In the genomic region with DNA sequence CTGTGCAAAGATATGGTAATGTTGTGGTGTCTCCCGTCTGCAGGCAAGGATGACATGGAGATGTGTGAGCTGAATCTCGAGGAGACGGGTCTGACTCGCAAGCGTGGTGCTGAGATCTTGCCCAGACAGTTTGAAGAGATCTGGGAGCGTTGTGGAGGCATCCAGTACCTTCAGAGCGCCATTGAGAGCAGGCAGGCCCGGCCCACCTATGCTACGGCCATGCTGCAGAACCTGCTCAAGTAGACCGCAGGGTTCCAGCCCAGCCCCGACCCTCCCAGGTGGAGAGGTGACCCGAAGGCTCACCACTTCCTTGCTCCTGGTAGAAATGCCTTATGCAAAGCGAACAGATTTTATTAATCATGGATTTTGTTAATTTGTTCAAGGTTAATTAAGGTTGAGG, we compare ENCODE assay signal across 23 mouse cellular contexts.
A peak's percentile ranks its signal among the peaks of the same experiment; 100 is the strongest.
DNase-seq lines count a peak whose midpoint lies in the region; ATAC-seq lines count a peak whose summit lies in the region.
"Had no signal": no experiment of that assay in that cellular context is flagged by ENCODE, and none has a peak within 500 bp of the region (broad histone marks: within the 10 kb centered on the region; RNA-seq: fewer than 3 reads in every experiment).

No protein-coding gene starts in this region.

- H3K4me1 ChIP-seq in forebrain, embryonic 15.5 days, result 0 out of 2 replicates have a peak, but pooled peaks cover 4% of the 10 kb centered on the region
- H3K4me1 ChIP-seq in forebrain, embryonic 13.5 days, result no peaks in the 10 kb centered on the region
- H3K4me1 ChIP-seq in hindbrain, embryonic 16.5 days (ENCODE audit: control insufficient read depth, insufficient read depth, low read depth, low read length), result 0 out of 2 replicates have a peak, but pooled peaks cover 2% of the 10 kb centered on the region
- H3K4me1 ChIP-seq in hindbrain, embryonic 14.5 days (replicated peaks; ENCODE audit: control insufficient read depth, insufficient read depth, low read length), result no peaks in the 10 kb centered on the region; the same call in 1 of the 2 replicates
- H3K4me1 ChIP-seq: heart, embryonic 13.5 days; liver, embryonic 15.5 days; neural tube, embryonic 13.5 days had no signal

- no peak overlapping the region for H3K27ac ChIP-seq in forebrain, embryonic 15.5 days (replicated peaks)
- H3K27ac ChIP-seq in forebrain, embryonic 13.5 days, result no peak overlapping the region
- no peak overlapping the region for H3K27ac ChIP-seq in hindbrain, embryonic 16.5 days (ENCODE audit: low read depth, low read length)
- H3K27ac ChIP-seq in hindbrain, embryonic 14.5 days, result no peak overlapping the region
- H3K27ac ChIP-seq: heart, embryonic 13.5 days; liver, embryonic 15.5 days; neural tube, embryonic 13.5 days had no signal

- H3K9me3 ChIP-seq in forebrain, embryonic 15.5 days, result no peaks in the 10 kb centered on the region
- H3K9me3 ChIP-seq in forebrain, embryonic 13.5 days (replicated peaks), result no peaks in the 10 kb centered on the region
- no peaks in the 10 kb centered on the region for H3K9me3 ChIP-seq in hindbrain, embryonic 16.5 days (ENCODE audit: control insufficient read depth, low read length)
- H3K9me3 ChIP-seq in hindbrain, embryonic 14.5 days (ENCODE audit: control insufficient read depth, low read length), result no peaks in the 10 kb centered on the region
- H3K9me3 ChIP-seq: G1E; heart, embryonic 13.5 days; liver, embryonic 15.5 days; neural tube, embryonic 13.5 days had no signal

- H3K27me3 ChIP-seq in forebrain, embryonic 15.5 days, result no peaks in the 10 kb centered on the region
- H3K27me3 ChIP-seq in forebrain, embryonic 13.5 days, result no peaks in the 10 kb centered on the region
- no peaks in the 10 kb centered on the region for H3K27me3 ChIP-seq in hindbrain, embryonic 16.5 days (replicated peaks; ENCODE audit: control insufficient read depth, insufficient read depth, low read length)
- no peaks in the 10 kb centered on the region for H3K27me3 ChIP-seq in hindbrain, embryonic 14.5 days (ENCODE audit: control insufficient read depth, insufficient read depth, low read length)
- H3K27me3 ChIP-seq: heart, embryonic 13.5 days; liver, embryonic 15.5 days; neural tube, embryonic 13.5 days had no signal

- no peak overlapping the region for H3K9ac ChIP-seq in forebrain, embryonic 15.5 days (replicated peaks)
- H3K9ac ChIP-seq in forebrain, embryonic 13.5 days, result no peak overlapping the region
- no peak overlapping the region for H3K9ac ChIP-seq in hindbrain, embryonic 16.5 days (ENCODE audit: low read depth, low read length)
- no peak overlapping the region for H3K9ac ChIP-seq in hindbrain, embryonic 14.5 days
- H3K9ac ChIP-seq: heart, embryonic 13.5 days; liver, embryonic 15.5 days; lung, embryonic 14.5 days had no signal

- H3K4me3 ChIP-seq in forebrain, embryonic 15.5 days, result no peak overlapping the region
- H3K4me3 ChIP-seq in forebrain, embryonic 13.5 days, result no peak overlapping the region
- H3K4me3 ChIP-seq in hindbrain, embryonic 16.5 days (ENCODE audit: low read length), result no peak overlapping the region
- H3K4me3 ChIP-seq in hindbrain, embryonic 14.5 days (replicated peaks; ENCODE audit: low read length), result no peak overlapping the region
- H3K4me3 ChIP-seq: heart, embryonic 13.5 days; liver, embryonic 15.5 days; neural tube, embryonic 13.5 days had no signal

- ATAC-seq in forebrain, embryonic 15.5 days (replicated peaks), result peak; percentile 43; the same call in 1 of the 2 replicates
- no peak for ATAC-seq in forebrain, embryonic 13.5 days
- peak; percentile 42; the same call in 1 of the 2 replicates for ATAC-seq in hindbrain, embryonic 16.5 days
- no peak for ATAC-seq in hindbrain, embryonic 14.5 days (ENCODE audit: low FRiP score)
- ATAC-seq: inflammation-experienced regulatory T-cells, adult 6 months had no signal

- H3K36me3 ChIP-seq in forebrain, embryonic 15.5 days, result no peaks in the 10 kb centered on the region
- no peaks in the 10 kb centered on the region for H3K36me3 ChIP-seq in forebrain, embryonic 13.5 days (ENCODE audit: poor library complexity, severe bottlenecking)
- H3K36me3 ChIP-seq in hindbrain, embryonic 16.5 days (ENCODE audit: control insufficient read depth, insufficient read depth, low read length), result no peaks in the 10 kb centered on the region
- H3K36me3 ChIP-seq in hindbrain, embryonic 14.5 days (replicated peaks; ENCODE audit: control insufficient read depth, insufficient read depth), result no peaks in the 10 kb centered on the region
- H3K36me3 ChIP-seq: G1E; liver, embryonic 15.5 days; neural tube, embryonic 13.5 days had no signal

- 84% methylated on average over 13 of the region's 13 CpGs for WGBS in forebrain, embryonic 15.5 days
- 87% methylated on average over 13 of the region's 13 CpGs for whole genome bisulfite sequencing in forebrain, embryonic 13.5 days
- 88% methylated on average over 13 of the region's 13 CpGs for WGBS in hindbrain, embryonic 16.5 days
- 90% methylated on average over 13 of the region's 13 CpGs for WGBS in hindbrain, embryonic 14.5 days

- H3K4me2 ChIP-seq in forebrain, embryonic 15.5 days (replicated peaks), result no peak overlapping the region
- no peak overlapping the region for H3K4me2 ChIP-seq in forebrain, embryonic 13.5 days
- no peak overlapping the region for H3K4me2 ChIP-seq in hindbrain, embryonic 16.5 days (ENCODE audit: low read length)
- no peak overlapping the region for H3K4me2 ChIP-seq in hindbrain, embryonic 14.5 days (replicated peaks)
- H3K4me2 ChIP-seq: heart, embryonic 13.5 days; liver, embryonic 15.5 days; lung, embryonic 14.5 days; neural tube, embryonic 13.5 days had no signal

- no peak for DNase-seq in hindbrain, embryonic 14.5 days (ENCODE audit: low spot score)
- peak; percentile 25 to 39 for DNase-seq in right cerebral cortex, postnatal 10 days (ENCODE audit: low spot score in 2 of 2)
- no peak for DNase-seq in right cerebral cortex, postnatal 14 days
- no peak for DNase-seq in layer of hippocampus, postnatal 25 days (ENCODE audit: extremely low spot score in 1 of 2, low spot score in 1 of 2)
- DNase-seq: adrenal gland, adult 8-10 months; cerebellum, adult 8-10 months; cerebellum, postnatal 36 days; gastrocnemius, postnatal 10 days; heart, postnatal 10 days; kidney, adult 11 months; kidney, postnatal 14 days; layer of hippocampus, adult 9-11 months; liver; lung, embryonic 14.5 days; thymus, postnatal 4 days had no signal

Comparison
In these comparisons a context has a peak if more than half of its experiments do, and no peak if none do; other contexts are left out.
1. ATAC-seq: peak in forebrain, embryonic 15.5 days (single experiment) and hindbrain, embryonic 16.5 days (single experiment); none in forebrain, embryonic 13.5 days (single experiment) and hindbrain, embryonic 14.5 days (single experiment).
2. DNase-seq: peak in right cerebral cortex, postnatal 10 days (2 of 2); none in hindbrain, embryonic 14.5 days (single experiment), right cerebral cortex, postnatal 14 days (single experiment) and layer of hippocampus, postnatal 25 days (0 of 2).